Mouse (Mus musculus) forebrain, postnatal 0 days (tissue): ENCODE results near the gene Bcl9l. TPM values are rescaled to one million over a fixed set of nuclear protein-coding genes. Genes with fewer than 3 reads are reported as not detected.

ENCODE experiments used
- ATAC-seq: fragments of 200-750 bp; cut with Nextera tagmentation; 2 replicates; pipeline ENCODE4 v1.8.0; 2017; ENCODE audit warnings: mild to moderate bottlenecking, moderate library complexity
- DNase-seq: peaks from one replicate; pipeline ENCODE4 v3.0.0-alpha.2; 2015
- H3K27ac ChIP-seq: fragments of 300-500 bp; sonication (generic); 2 replicates; pipeline ENCODE4 v1.5.1; 2014; ENCODE audit warnings: low read depth, mild to moderate bottlenecking, antibody characterized with exemption, low read length, moderate library complexity, mixed read lengths
- H3K27me3 ChIP-seq: fragments of 300-500 bp; sonication (generic); 2 replicates; pipeline ENCODE4 v1.6.1; 2014; ENCODE audit warnings: mild to moderate bottlenecking, low read length, mixed read lengths; ENCODE audit not compliant: insufficient read depth
- H3K36me3 ChIP-seq: fragments of 300-500 bp; sonication (generic); 2 replicates; pipeline ENCODE4 v1.6.1; 2014; ENCODE audit warnings: mild to moderate bottlenecking, moderate library complexity; ENCODE audit not compliant: insufficient read depth
- H3K4me1 ChIP-seq: fragments of 300-500 bp; sonication (generic); 2 replicates; pipeline ENCODE4 v1.6.1; 2014; ENCODE audit warnings: antibody characterized with exemption; ENCODE audit not compliant: insufficient read depth
- H3K4me2 ChIP-seq: fragments of 300-500 bp; sonication (generic); 2 replicates; pipeline ENCODE4 v1.6.1; 2014; ENCODE audit warnings: low read depth, mild to moderate bottlenecking, moderate library complexity
- H3K4me3 ChIP-seq: fragments of 300-500 bp; sonication (generic); 2 replicates; pipeline ENCODE4 v1.5.1; 2014; ENCODE audit warnings: low read depth, low read length, mixed read lengths
- H3K9ac ChIP-seq: fragments of 300-500 bp; sonication (generic); 2 replicates; pipeline ENCODE4 v1.6.1; 2014; ENCODE audit warnings: mild to moderate bottlenecking
- H3K9me3 ChIP-seq: fragments of 300-500 bp; sonication (generic); 2 replicates; pipeline ENCODE4 v1.6.1; 2016; ENCODE audit warnings: low read length
- CTCF ChIP-seq: sonication (generic); IDR thresholded peaks from 2 replicates; pipeline ENCODE4 v1.5.1; 2016; ENCODE audit warnings: antibody characterized with exemption, control low read depth, low read depth
- WGBS: fragments of 180-500 bp; shearing (Covaris S2); extraction: QIAGEN DNeasy Blood & Tissue Kit; methylation state at CpG from one replicate; pipeline ENCODE4 v1.1.7; 2014; 5-methylcytosine and 5-hydroxymethylcytosine counted together
- polyA plus RNA-seq: library from polyadenylated mRNA; unstranded; fragments of >200 nt; fragmentation: Nextera tagmentation; extraction: Ambion mirVana; gene quantifications from 2 replicates; pipeline ENCODE4 v1.2.1, GENCODE M21; 2015
- total RNA-seq: library from RNA; depleted of rRNA; stranded (reverse); fragments of >200 nt; gene quantifications from 2 replicates; pipeline ENCODE4 v1.2.3, GENCODE M21; 2014

Bcl9l gene
- total and polyA plus RNA-seq, 2 experiments from 2014 or later = 13.0 to 38.7 TPM

DNA sequence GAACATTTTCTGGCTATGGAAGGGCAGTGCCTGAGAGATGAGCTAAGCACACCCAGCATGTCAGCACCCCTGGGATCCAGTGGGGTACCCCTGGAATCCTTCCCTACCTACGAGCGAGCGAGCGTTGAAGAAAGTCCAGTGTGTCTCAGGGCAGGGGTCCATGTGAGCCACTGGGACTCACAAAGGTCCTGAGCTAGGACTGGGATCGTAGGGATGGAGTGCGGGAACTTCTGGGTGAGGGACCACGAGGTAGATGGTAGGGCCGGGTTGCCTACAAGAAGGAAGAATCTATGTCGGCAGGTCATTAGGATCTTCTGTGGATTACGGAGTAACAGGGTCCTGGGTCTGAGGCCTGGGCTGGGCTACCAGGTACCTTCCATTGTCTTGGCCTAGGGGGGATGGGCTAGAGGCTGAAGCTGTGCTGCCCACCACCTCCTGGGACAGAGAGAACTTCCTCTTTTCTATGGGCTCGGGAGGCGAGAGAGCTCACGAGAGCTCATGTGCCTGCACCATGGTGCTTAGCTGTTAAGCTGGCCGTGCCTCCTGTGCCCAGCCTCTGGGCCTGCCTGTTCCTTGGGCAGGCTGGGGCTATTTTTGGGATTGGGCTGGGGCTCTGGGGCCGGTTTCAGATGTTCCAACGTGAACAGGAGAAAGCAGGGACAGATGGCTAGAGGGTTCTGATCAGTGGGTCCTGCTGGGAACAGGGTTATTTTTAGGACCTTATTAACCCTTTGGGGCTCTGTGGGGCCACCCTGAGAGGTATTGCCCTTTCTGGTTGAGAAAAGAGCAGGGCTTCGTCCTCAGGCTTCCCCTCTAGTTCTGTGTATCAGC, 10.2 kb downstream of the Bcl9l start:
- Histone ChIP-seq H3K9me3 (no peaks in the 10 kb centered on the region), H3K9ac (no peak overlapping the region), H3K27me3 (no peaks in the 10 kb centered on the region), H3K4me3 (no peak overlapping the region), H3K4me2 (no peak overlapping the region), H3K27ac (no peak overlapping the region), H3K36me3 (0 out of 2 replicates have a peak, but pooled peaks cover 3% of the 10 kb centered on the region), H3K4me1 (peaks cover 33% of the 10 kb centered on the region)
- ATAC-seq (no peak), DNase-seq (no peak)
- 58% methylated on average over 17 of the region's 17 CpGs for WGBS
- TF ChIP-seq CTCF = no peak

DNA sequence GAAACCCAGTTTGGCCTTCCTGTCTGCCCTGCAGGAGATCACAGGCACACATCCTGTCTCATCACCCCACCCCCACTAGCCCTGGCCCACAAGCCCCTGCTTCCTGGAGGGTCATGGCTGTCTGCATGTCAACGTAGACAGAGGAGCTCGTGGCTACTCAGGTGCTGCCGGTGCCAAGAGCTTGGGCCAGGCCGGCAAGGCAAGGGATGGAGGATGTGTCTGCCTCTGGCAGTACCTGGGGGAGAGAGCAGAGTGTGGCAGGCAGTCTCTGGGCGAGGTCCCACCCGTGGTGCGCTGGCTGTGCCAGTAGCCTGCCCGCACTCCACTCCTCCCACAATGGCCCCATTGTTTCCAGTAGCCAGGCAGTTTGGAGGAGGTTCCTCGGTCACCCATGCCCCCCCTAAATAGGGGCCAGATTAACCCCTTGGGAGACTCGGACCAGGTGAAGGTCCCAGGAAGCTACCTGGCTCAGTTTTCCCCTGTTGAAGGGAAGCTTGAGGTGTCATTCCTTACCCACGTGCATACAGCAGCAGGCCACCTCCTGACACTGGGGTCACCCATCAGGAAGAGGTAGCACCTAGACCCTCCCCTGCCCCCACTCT, 11.7 kb downstream of the Bcl9l start:
- Histone ChIP-seq H3K27me3 (no peaks in the 10 kb centered on the region), H3K4me1 (peaks cover 33% of the 10 kb centered on the region), H3K27ac (peak overlapping the region; percentile 35; the same call in 1 of the 2 replicates), H3K9ac (no peak overlapping the region), H3K9me3 (no peaks in the 10 kb centered on the region), H3K4me3 (no peak overlapping the region), H3K36me3 (0 out of 2 replicates have a peak, but pooled peaks cover 3% of the 10 kb centered on the region), H3K4me2 (no peak overlapping the region)
- no peak for TF ChIP-seq CTCF
- ATAC-seq = no peak
- 8% methylated on average over 11 of the region's 11 CpGs for WGBS
- no peak for DNase-seq

GRCm38 (mm10) chr9:44494863-44495809, 12.5 kb downstream of the Bcl9l start:
- no peak overlapping the region for H3K4me3 ChIP-seq
- 23% methylated on average over 9 of the region's 9 CpGs for WGBS
- no peak overlapping the region; the same call in 1 of the 2 replicates for H3K4me2 ChIP-seq
- no peaks in the 10 kb centered on the region for H3K27me3 ChIP-seq
- H3K9ac ChIP-seq = no peak overlapping the region
- ATAC-seq = no peak
- peaks cover 31% of the 10 kb centered on the region for H3K4me1 ChIP-seq
- H3K9me3 ChIP-seq = no peaks in the 10 kb centered on the region
- H3K36me3 ChIP-seq = 0 out of 2 replicates have a peak, but pooled peaks cover 3% of the 10 kb centered on the region
- DNase-seq = no peak
- peak overlapping the region; percentile 35; the same call in 1 of the 2 replicates for H3K27ac ChIP-seq
- TF ChIP-seq CTCF = no peak

GRCm38 (mm10) chr9:44495810-44496344, 13.3 kb downstream of the Bcl9l start:
- ATAC-seq (no peak), DNase-seq (no peak)
- 90% methylated on average over 10 of the region's 10 CpGs for WGBS
- H3K36me3 ChIP-seq = peaks cover 5% of the 10 kb centered on the region
- no peaks in the 10 kb centered on the region for H3K27me3 ChIP-seq
- no peak overlapping the region for H3K9ac ChIP-seq
- H3K9me3 ChIP-seq = no peaks in the 10 kb centered on the region
- H3K27ac ChIP-seq = no peak overlapping the region
- no peak for TF ChIP-seq CTCF
- H3K4me1 ChIP-seq = peaks cover 31% of the 10 kb centered on the region
- no peak overlapping the region for H3K4me3 ChIP-seq
- H3K4me2 ChIP-seq = no peak overlapping the region

DNA sequence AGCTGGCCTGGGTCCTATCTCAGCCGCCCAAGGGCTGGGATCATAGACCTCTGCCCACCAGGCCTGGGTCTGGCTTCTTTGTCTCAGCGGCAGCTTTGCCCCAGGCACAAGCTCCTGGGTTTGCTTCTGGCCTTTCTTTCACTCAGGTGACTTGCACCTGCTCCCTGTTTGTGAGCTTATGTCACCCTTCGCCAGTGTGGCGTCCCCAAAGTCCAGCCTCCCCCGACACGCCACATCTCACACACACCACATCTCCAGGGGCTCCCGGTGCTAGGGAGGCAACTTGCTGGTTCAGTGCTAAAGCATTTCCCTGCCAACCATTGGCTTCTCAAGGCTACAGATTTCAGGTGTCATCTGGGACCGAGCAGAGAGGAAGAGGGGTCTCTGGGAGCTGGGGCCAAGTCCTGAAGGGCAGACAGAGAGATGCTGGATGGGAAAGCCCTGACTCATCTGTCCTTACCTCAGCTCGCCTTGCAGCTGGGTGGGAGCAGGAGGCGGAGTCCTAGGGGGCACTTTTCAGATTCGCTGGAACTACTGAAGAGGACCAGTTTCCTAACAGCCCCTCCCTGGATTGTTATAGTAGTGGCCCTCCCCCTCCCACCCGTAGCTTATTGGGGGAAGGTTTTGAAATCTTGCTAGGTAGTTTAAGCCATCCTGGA, 14.3 kb downstream of the Bcl9l start:
- Histone ChIP-seq H3K27ac (no peak overlapping the region), H3K4me1 (peaks cover 31% of the 10 kb centered on the region), H3K9me3 (no peaks in the 10 kb centered on the region), H3K4me3 (no peak overlapping the region), H3K27me3 (no peaks in the 10 kb centered on the region), H3K4me2 (no peak overlapping the region), H3K9ac (no peak overlapping the region), H3K36me3 (peaks cover 11% of the 10 kb centered on the region)
- DNase-seq (no peak), ATAC-seq (no peak)
- no peak for TF ChIP-seq CTCF
- 50% methylated on average over 12 of the region's 12 CpGs for WGBS
